Mouse (Mus musculus): Measurements from ENCODE around the gene Clcn5. TPM values are rescaled to one million over a fixed set of nuclear protein-coding genes. Genes with fewer than 3 reads are reported as not detected.

Gene Clcn5
- polyA plus RNA-seq, 1 experiment = 8.1 TPM

GRCm38 (mm10) chrX:7197833-7198232, 121.3 kb downstream of the Clcn5 start:
- DNase-seq (ENCODE audit: low spot score) = no peak

- DNase-seq (ENCODE audit: low spot score) = no peak
Measured at GRCm38 (mm10) chrX:7190816-7191215, 128.3 kb downstream of the Clcn5 start.

GRCm38 (mm10) chrX:7188311-7188807, 130.8 kb downstream of the Clcn5 start:
- no peak for DNase-seq (ENCODE audit: low spot score)

- DNase-seq (ENCODE audit: low spot score) = no peak
Measured at GRCm38 (mm10) chrX:7187455-7188310, 131.5 kb downstream of the Clcn5 start.

- DNase-seq (ENCODE audit: low spot score) = no peak
Measured at GRCm38 (mm10) chrX:7170156-7170555, 149.0 kb downstream of the Clcn5 start.

- DNase-seq (ENCODE audit: low spot score) = no peak
Measured at GRCm38 (mm10) chrX:7168799-7169198, 150.4 kb downstream of the Clcn5 start.

GRCm38 (mm10) chrX:7157976-7158375, 161.2 kb downstream of the Clcn5 start:
- DNase-seq (ENCODE audit: low spot score) = no peak

- DNase-seq (ENCODE audit: low spot score) = no peak
Measured at GRCm38 (mm10) chrX:7156026-7156732, 163.0 kb downstream of the Clcn5 start.

GRCm38 (mm10) chrX:7150129-7150528, 169.0 kb downstream of the Clcn5 start:
- DNase-seq (ENCODE audit: low spot score) = no peak

GRCm38 (mm10) chrX:7146156-7146555, 173.0 kb downstream of the Clcn5 start:
- no peak for DNase-seq (ENCODE audit: low spot score)

- no peak for DNase-seq (ENCODE audit: low spot score)
Measured at GRCm38 (mm10) chrX:7121618-7122280, 197.4 kb downstream of the Clcn5 start.

GRCm38 (mm10) chrX:7114885-7115284, 204.3 kb downstream of the Clcn5 start:
- no peak for DNase-seq (ENCODE audit: low spot score)

Other genes with a start within 250 kb of the Clcn5 start
- 5.1 and 6.2 TPM in 2 replicates for gene Usp27x, start 56.5 kb upstream of the Clcn5 start, polyA plus RNA-seq (2012; rRNA removed)

All from urinary bladder, adult 2 months (tissue).